8 mouse cellular contexts compared by ENCODE assay signal in genomic region chr1:106544817-106545612, GRCm38 (mm10).
DNase-seq lines count a peak whose midpoint lies in the region; TF ChIP-seq lines count a peak whose summit lies in the region.

No protein-coding gene starts in this region.

- peak; percentile 58 for TF ChIP-seq CTCF in gastrocnemius, adult 2 months (IDR thresholded peaks at IDR 0.05)

- no peak overlapping the region for H3K27ac ChIP-seq in gastrocnemius, adult 2 months
- H3K27ac ChIP-seq in forebrain, embryonic 10.5 days, result no peak overlapping the region

- H3K4me1 ChIP-seq in forebrain, embryonic 10.5 days, result peaks cover 14% of the 10 kb centered on the region

- no peaks in the 10 kb centered on the region for H3K36me3 ChIP-seq in forebrain, embryonic 10.5 days (replicated peaks)

- no peaks in the 10 kb centered on the region for H3K9me3 ChIP-seq in forebrain, embryonic 10.5 days

- DNase-seq in heart, adult 8-10 months (ENCODE audit: low spot score), result peak; percentile 78
- no peak for DNase-seq in heart, adult 11 months
- peak; percentile 85 to 89 for DNase-seq in B cell, adult 2 months
- peak; percentile 65 for DNase-seq in T-cell, adult 2 months (ENCODE audit: low spot score)
- DNase-seq in gastrocnemius, adult 2 months, result peak; percentile 45
- DNase-seq in left cerebral cortex, adult 11 months (ENCODE audit: low spot score), result peak; percentile 15
- DNase-seq in right cerebral cortex, adult 18-20 months, result peak; percentile 16
- DNase-seq in forebrain, embryonic 10.5 days (ENCODE audit: extremely low spot score, low spot score), result no peak

- WGBS in forebrain, embryonic 10.5 days, result 78% methylated on average over 6 of the region's 6 CpGs

- intact Hi-C loops in gastrocnemius, adult 2 months (cut with DNase I), result loop anchor here (5.0 kb wide), 1 partner anchor 192 kb away; no protein-coding TSS in a partner anchor

- no peak overlapping the region for H3K4me3 ChIP-seq in gastrocnemius, adult 2 months
- no peak overlapping the region for H3K4me3 ChIP-seq in forebrain, embryonic 10.5 days

- no peaks in the 10 kb centered on the region for H3K27me3 ChIP-seq in forebrain, embryonic 10.5 days (ENCODE audit: poor library complexity, severe bottlenecking)

Comparison
In these comparisons a context has a peak if more than half of its experiments do, and no peak if none do; other contexts are left out.
1. DNase-seq: peak in heart, adult 8-10 months (single experiment), B cell, adult 2 months (2 of 2), T-cell, adult 2 months (single experiment), gastrocnemius, adult 2 months (single experiment), left cerebral cortex, adult 11 months (single experiment) and right cerebral cortex, adult 18-20 months (single experiment); none in heart, adult 11 months (single experiment) and forebrain, embryonic 10.5 days (single experiment).